Comparison of ENCODE assay signal across 21 mouse cellular contexts in genomic region chr6:146490416-146490960, GRCm38 (mm10). TPM values are rescaled to one million over a fixed set of nuclear protein-coding genes. Genes with fewer than 3 reads are reported as not detected.
DNase-seq lines count a peak whose midpoint lies in the region; ATAC-seq and TF ChIP-seq lines count a peak whose summit lies in the region.
"Had no signal": no experiment of that assay in that cellular context is flagged by ENCODE, and none has a peak within 500 bp of the region (broad histone marks: within the 10 kb centered on the region; RNA-seq: fewer than 3 reads in every experiment).

No protein-coding gene starts in this region.

- peak overlapping the region; percentile 25; the same call in 1 of the 2 replicates for H3K27ac ChIP-seq in heart, embryonic 15.5 days
- no peak overlapping the region for H3K27ac ChIP-seq in kidney, embryonic 16.5 days (ENCODE audit: low read length)
- H3K27ac ChIP-seq in thymus, adult 2 months (ENCODE audit: control insufficient read depth, insufficient read depth, low read length), result peak overlapping the region; percentile 93
- H3K27ac ChIP-seq: embryonic facial prominence, embryonic 15.5 days; heart, embryonic 13.5 days; limb, embryonic 13.5 days; liver, embryonic 15.5 days; macrophage; midbrain, embryonic 10.5 days; neural tube, embryonic 13.5 days had no signal

- peaks cover 15% of the 10 kb centered on the region for H3K4me1 ChIP-seq in heart, embryonic 15.5 days (replicated peaks)
- peaks cover 5% of the 10 kb centered on the region; the same call in 1 of the 2 replicates for H3K4me1 ChIP-seq in kidney, embryonic 16.5 days (ENCODE audit: insufficient read depth, low read length)
- peaks cover 48% of the 10 kb centered on the region for H3K4me1 ChIP-seq in thymus, adult 2 months (replicated peaks; ENCODE audit: control insufficient read depth, insufficient read depth, low read length)
- H3K4me1 ChIP-seq: embryonic facial prominence, embryonic 15.5 days; limb, embryonic 13.5 days; midbrain, embryonic 10.5 days; neural tube, embryonic 13.5 days had no signal

- intact Hi-C loops in heart, postnatal 10 days (cut with DNase I), result no loop called here

- H3K27me3 ChIP-seq in heart, embryonic 15.5 days, result no peaks in the 10 kb centered on the region
- H3K27me3 ChIP-seq in kidney, embryonic 16.5 days (ENCODE audit: insufficient read depth, low read length), result no peaks in the 10 kb centered on the region
- H3K27me3 ChIP-seq in thymus, adult 2 months (ENCODE audit: control insufficient read depth, insufficient read depth, low read length), result no peaks in the 10 kb centered on the region
- H3K27me3 ChIP-seq: embryonic facial prominence, embryonic 15.5 days; heart, embryonic 13.5 days; limb, embryonic 13.5 days; neural tube, embryonic 13.5 days had no signal

- TF ChIP-seq POLR2A in thymus, adult 2 months (IDR thresholded peaks at IDR 0.05; ENCODE audit: control insufficient read depth, extremely low read depth, insufficient read depth, low read length, poor library complexity), result no peak

- H3K36me3 ChIP-seq in heart, embryonic 15.5 days, result no peaks in the 10 kb centered on the region
- H3K36me3 ChIP-seq in kidney, embryonic 16.5 days (ENCODE audit: insufficient read depth, low read length), result no peaks in the 10 kb centered on the region
- no peaks in the 10 kb centered on the region for H3K36me3 ChIP-seq in thymus, adult 2 months (ENCODE audit: control insufficient read depth, insufficient read depth, low read length)
- H3K36me3 ChIP-seq: embryonic facial prominence, embryonic 15.5 days; limb, embryonic 13.5 days; liver, embryonic 15.5 days; midbrain, embryonic 10.5 days; neural tube, embryonic 13.5 days had no signal

- no peak overlapping the region for H3K9ac ChIP-seq in heart, embryonic 15.5 days
- no peak overlapping the region for H3K9ac ChIP-seq in kidney, embryonic 16.5 days (replicated peaks; ENCODE audit: low read length)
- H3K9ac ChIP-seq: embryonic facial prominence, embryonic 15.5 days; heart, embryonic 13.5 days; limb, embryonic 13.5 days; liver, embryonic 15.5 days; neural tube, embryonic 13.5 days had no signal

- no peak overlapping the region for H3K4me2 ChIP-seq in heart, embryonic 15.5 days
- no peak overlapping the region for H3K4me2 ChIP-seq in kidney, embryonic 16.5 days (replicated peaks; ENCODE audit: low read depth, low read length)
- H3K4me2 ChIP-seq: embryonic facial prominence, embryonic 15.5 days; heart, embryonic 13.5 days; limb, embryonic 13.5 days; liver, embryonic 15.5 days; neural tube, embryonic 13.5 days had no signal

- TF ChIP-seq CTCF in thymus, adult 2 months (IDR thresholded peaks at IDR 0.05; ENCODE audit: borderline replicate concordance, control insufficient read depth, extremely low read depth, insufficient read depth, low read length, poor library complexity), result no peak

- no peak for ATAC-seq in heart, embryonic 15.5 days (replicated peaks; ENCODE audit: insufficient number of reproducible peaks, insufficient read depth, low FRiP score, low read depth)
- ATAC-seq in kidney, embryonic 16.5 days (ENCODE audit: low FRiP score, low TSS enrichment), result no peak
- ATAC-seq: forebrain, embryonic 16.5 days had no signal

- no peak overlapping the region for H3K4me3 ChIP-seq in heart, embryonic 15.5 days
- no peak overlapping the region for H3K4me3 ChIP-seq in kidney, embryonic 16.5 days (ENCODE audit: low read length)
- no peak overlapping the region for H3K4me3 ChIP-seq in thymus, adult 2 months (ENCODE audit: control insufficient read depth, insufficient read depth, low read length)
- H3K4me3 ChIP-seq: embryonic facial prominence, embryonic 15.5 days; heart, embryonic 13.5 days; limb, embryonic 13.5 days; liver, embryonic 15.5 days; midbrain, embryonic 10.5 days; neural tube, embryonic 13.5 days had no signal

- WGBS in heart, embryonic 15.5 days, result 79% methylated on average over 9 of the region's 9 CpGs
- 83% methylated on average over 9 of the region's 9 CpGs for WGBS in kidney, embryonic 16.5 days
- 63% methylated on average over 9 of the region's 9 CpGs for WGBS in thymus, adult 2 months

- DNase-seq in heart, postnatal 10 days, result no peak
- DNase-seq in kidney, adult 9 months, result peak; percentile 65
- DNase-seq in thymus, adult 2 months, result no peak
- no peak for DNase-seq in thymus, postnatal 4 days
- no peak for DNase-seq in ovary, postnatal 14 days (ENCODE audit: low spot score)
- no peak for DNase-seq in embryo, embryonic 10 days (ENCODE audit: low spot score)
- DNase-seq: adrenal gland, postnatal 36 days; cerebellum, adult 11-12 months; cerebellum, postnatal 25 days; layer of hippocampus, postnatal 36 days; right cerebral cortex, postnatal 25 days had no signal

- H3K9me3 ChIP-seq in heart, embryonic 15.5 days (replicated peaks), result no peaks in the 10 kb centered on the region
- no peaks in the 10 kb centered on the region for H3K9me3 ChIP-seq in kidney, embryonic 16.5 days (ENCODE audit: low read length)
- H3K9me3 ChIP-seq: embryonic facial prominence, embryonic 15.5 days; heart, embryonic 13.5 days; limb, embryonic 13.5 days; liver, embryonic 15.5 days; midbrain, embryonic 10.5 days; neural tube, embryonic 13.5 days had no signal

RNA-seq across cellular contexts. Expression of gene Itpr2, which starts 11.5 kb away (rescaled TPM):
- polyA plus RNA-seq in heart, embryonic 15.5 days (2015; fragmentation: Nextera tagmentation; extraction: Ambion mirVana), result 39.2 and 49.5 TPM in 2 replicates
- 10 to 100 TPM; 31.5 to 41.9 TPM for total RNA-seq in heart, postnatal 10 days (2021)
- 14.0 and 14.5 TPM in 2 replicates for polyA plus RNA-seq in kidney, embryonic 16.5 days (2015; fragmentation: Nextera tagmentation; extraction: Ambion mirVana)
- 60.3 and 61.8 TPM in 2 replicates for polyA plus RNA-seq in thymus, adult 2 months (2012; rRNA removed)
